Mouse (Mus musculus): ENCODE results near the gene Tmem41b. TPM values are rescaled to one million over a fixed set of nuclear protein-coding genes. Genes with fewer than 3 reads are reported as not detected.
"Not testable (repeated sequence)": the region's sequence is repeated elsewhere in the genome, so short reads cannot be mapped to it uniquely, and the experiment has no call there.

Gene Tmem41b
- 10 to 100 TPM; 47.0 to 49.1 TPM for total RNA-seq (2021)
- long read RNA-seq, transcript Tmem41b-201 (7 exons, 3,840 nt): major isoform, 37 of 44 reads
- long read RNA-seq, partial matches to known transcripts: 4 of 44 reads
- long read RNA-seq, other reads (novel, unspliced or antisense): 3 of 44 reads

DNA sequence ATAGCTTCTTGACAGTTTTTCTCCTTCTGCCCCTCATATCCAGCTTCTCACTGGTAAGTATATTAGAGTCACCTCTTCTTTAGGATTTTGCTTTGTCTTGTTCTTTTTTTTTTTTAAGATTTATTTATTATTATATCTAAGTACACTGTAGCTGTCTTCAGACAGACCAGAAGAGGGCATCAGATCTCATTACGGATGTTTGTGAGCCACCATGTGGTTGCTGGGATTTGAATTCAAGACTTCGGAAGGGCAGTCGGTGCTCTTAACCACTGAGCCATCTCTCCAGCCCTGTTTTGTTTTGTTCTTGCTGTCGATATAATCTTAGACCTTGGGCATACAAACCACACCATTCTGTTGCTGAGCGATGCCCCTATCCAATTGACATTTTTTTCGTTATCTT, at the start of gene Tmem41b:
Tmem41b (minus strand) TSS at position 155 of the 400 bp plus-strand sequence.
- peak in 1 of 2 experiments; percentile 52 for DNase-seq (ENCODE audit: low spot score in 2 of 2)

- DNase-seq (ENCODE audit: low spot score in 2 of 2): no peak
Observed at GRCm38 (mm10) chr7:110030342-110030741, 43.6 kb upstream of the Tmem41b start.

GRCm38 (mm10) chr7:110028826-110029225, 42.1 kb upstream of the Tmem41b start:
- DNase-seq (ENCODE audit: low spot score in 2 of 2): peak in 1 of 2 experiments; percentile 15

DNA sequence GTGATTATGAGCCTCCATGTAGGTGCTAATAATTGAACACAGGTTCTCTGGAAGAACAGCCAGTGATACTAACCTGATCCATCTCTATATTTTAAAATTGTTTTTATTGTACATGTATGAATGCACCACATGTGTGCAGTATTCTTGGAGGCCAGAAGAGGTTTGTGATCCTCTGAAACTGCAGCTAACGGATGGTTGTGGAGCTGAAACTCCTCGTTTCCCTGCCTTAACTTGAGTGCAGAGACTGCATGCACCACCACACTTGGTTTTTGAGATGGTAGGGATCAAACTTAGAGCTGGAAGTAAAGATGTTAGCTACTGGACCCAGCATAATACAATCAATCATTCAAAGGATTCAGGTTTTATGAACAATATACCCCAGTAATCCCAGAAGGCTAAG, 39.9 kb upstream of the Tmem41b start:
- no peak for DNase-seq (ENCODE audit: low spot score in 2 of 2)

DNA sequence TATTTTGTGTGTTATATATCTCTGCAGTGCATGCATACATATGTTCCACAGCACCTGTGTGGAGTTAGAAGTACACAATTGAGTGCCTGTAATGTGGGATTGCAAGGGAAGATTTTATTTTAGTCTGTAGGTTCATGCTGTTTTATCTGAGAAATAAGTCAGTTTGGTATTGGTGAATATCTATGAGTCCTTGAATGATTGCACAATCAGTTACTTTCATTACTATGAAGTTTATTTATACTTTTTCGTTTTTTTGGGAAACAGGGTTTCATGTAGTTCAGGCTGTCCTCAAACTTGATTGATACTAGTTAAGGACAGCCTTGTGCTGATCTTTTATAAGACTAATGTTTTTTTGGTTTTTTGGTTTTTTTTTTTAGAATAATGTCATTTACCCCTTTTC, 36.8 kb upstream of the Tmem41b start:
- no peak for DNase-seq (ENCODE audit: low spot score in 2 of 2)

GRCm38 (mm10) chr7:110018631-110019482, 32.1 kb upstream of the Tmem41b start:
- peak; percentile 3 to 22 for DNase-seq (ENCODE audit: low spot score in 2 of 2)

- peak; percentile 92 to 96 for DNase-seq (ENCODE audit: low spot score in 2 of 2)
Observed at GRCm38 (mm10) chr7:110018117-110018630, 31.4 kb upstream of the Tmem41b start, which contains the start of gene Ipo7. Gene Ipo7, plus strand, starts transcription at chr7:110018274.

DNA sequence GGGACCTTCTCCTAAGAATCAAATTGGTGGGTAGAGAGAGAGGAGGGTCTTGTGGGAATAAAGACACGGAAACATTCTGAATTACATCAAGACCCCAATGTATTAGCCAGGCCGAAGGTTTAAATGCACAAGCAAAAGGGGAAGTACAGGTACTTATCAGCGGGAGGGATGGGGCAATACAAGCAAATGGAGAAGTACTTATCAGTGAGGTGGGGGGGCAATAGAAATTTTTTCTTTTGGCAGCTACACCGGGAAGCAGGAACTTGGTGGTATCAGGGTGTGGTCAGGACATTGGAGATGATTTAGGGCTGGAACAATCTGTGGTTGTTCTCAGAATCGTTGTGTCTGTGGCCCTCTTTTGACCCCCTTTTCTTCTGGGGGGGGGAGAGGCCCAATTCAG, 27.5 kb upstream of the Tmem41b start:
- DNase-seq (ENCODE audit: low spot score in 2 of 2): no peak

- no peak for DNase-seq (ENCODE audit: low spot score in 2 of 2)
Observed at GRCm38 (mm10) chr7:110011417-110011816, 24.7 kb upstream of the Tmem41b start.

DNA sequence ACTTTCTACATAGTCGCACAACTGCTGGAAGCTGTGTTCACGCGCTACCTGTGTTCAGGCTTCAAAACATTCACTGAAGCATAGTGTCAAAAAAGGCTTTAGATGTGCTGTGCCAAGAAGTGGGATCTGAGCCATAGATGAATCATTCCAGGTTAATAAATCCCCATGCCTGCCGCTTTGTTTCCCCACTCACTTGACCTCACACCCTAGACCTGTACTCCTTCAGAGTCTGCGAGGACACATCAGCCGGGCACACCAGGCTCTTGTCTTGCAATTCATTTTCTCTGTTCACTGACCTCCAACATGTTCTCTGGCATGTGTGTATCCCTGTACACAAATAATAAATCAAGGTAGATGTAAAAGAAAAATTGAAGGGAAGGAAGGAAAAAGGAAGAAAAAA, 22.4 kb upstream of the Tmem41b start:
- no peak for DNase-seq (ENCODE audit: low spot score in 2 of 2)

DNA sequence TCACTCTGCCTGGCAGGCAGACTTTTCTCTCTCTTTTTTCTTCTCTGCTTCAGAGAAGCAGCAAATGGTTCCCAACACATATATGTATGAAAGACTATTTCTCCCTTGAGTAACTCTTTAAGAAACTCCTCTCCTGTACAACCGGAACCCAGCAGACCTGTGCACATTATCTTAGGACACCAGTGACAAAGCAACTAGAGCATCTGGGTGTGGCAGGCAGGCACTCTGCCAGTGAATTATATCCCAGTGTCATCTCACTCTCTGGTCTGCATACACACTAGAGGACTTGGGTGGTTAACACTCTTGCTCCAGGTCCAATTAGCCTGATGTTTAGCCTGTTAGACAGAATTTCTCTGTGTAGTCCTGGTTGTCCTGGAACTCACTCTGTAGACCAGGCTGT, 21.8 kb upstream of the Tmem41b start:
- DNase-seq (ENCODE audit: low spot score in 2 of 2): no peak

- DNase-seq (ENCODE audit: low spot score in 2 of 2): no peak
Observed at GRCm38 (mm10) chr7:110006471-110007195, 19.9 kb upstream of the Tmem41b start.

- no peak for DNase-seq (ENCODE audit: low spot score in 2 of 2)
Observed at GRCm38 (mm10) chr7:110005976-110006375, 19.2 kb upstream of the Tmem41b start.

DNA sequence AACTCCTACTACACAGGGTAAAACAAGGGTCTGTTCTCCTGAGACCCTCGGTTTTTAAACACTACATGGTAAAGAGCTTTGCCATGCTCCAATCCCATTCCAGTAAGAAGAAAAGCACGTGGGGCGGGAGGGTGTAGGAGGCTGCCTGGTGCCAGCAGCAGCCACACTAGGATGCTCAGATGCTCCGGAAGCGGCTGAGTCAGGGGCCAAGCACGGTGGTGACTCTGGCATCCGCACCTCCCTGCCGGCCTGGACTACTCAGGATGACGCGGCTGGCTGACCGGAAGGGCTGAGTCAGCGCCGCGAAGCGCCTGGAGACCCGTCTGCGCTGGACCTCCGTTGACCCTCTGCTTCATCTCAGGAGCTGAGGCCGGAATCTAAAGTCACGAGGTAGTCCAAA, 16.2 kb upstream of the Tmem41b start:
- peak; percentile 4 to 39 for DNase-seq (ENCODE audit: low spot score in 2 of 2)

DNA sequence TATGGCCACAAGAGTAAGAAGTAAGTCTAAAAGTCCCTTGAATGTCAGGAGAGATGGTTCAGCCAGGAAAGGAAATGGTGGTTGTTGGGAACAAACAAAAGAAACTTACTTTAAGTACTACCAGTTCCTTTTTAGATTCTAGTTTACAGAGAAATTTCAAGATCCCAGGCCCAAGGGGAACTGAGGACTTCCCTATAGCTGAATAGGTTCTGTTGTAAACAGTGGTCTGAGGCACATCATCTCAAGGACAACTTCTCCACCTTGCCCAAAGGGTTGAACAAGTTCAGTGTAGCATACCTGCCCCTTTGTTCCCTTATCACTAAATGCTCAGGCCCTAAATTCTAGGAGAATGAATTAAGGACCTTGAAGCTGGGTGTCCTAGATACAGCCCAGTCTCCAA, 15.4 kb upstream of the Tmem41b start:
- no peak for DNase-seq (ENCODE audit: low spot score in 2 of 2)

GRCm38 (mm10) chr7:109998388-109998787, 11.7 kb upstream of the Tmem41b start:
- no peak for DNase-seq (ENCODE audit: low spot score in 2 of 2)

GRCm38 (mm10) chr7:109993157-109993959, 6.6 kb upstream of the Tmem41b start:
- no peak for DNase-seq (ENCODE audit: low spot score in 2 of 2)

DNA sequence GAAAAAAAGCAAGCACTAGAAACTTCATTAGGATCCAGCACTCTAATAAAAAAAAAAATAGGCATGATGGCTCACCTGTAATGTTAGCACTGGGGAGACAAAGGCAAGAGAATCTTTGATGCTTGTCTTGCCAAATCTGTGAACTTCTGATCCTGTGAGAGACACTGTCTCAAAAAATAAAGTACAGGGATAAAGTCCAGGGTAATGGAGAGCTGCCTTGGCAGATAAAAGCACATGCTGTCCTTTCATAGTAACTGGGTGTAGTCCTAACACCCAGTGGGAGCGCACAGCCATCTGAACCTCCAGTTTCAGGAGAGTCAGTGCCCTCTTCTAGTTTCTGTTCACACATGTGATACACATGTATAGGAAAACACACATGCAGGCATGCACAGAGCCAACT, 4.6 kb upstream of the Tmem41b start:
- DNase-seq (ENCODE audit: low spot score in 2 of 2): no peak

- DNase-seq (ENCODE audit: low spot score in 2 of 2): peak; percentile 96 to 99
Observed at GRCm38 (mm10) chr7:109986133-109986669, 528 bp downstream of the Tmem41b start.

DNA sequence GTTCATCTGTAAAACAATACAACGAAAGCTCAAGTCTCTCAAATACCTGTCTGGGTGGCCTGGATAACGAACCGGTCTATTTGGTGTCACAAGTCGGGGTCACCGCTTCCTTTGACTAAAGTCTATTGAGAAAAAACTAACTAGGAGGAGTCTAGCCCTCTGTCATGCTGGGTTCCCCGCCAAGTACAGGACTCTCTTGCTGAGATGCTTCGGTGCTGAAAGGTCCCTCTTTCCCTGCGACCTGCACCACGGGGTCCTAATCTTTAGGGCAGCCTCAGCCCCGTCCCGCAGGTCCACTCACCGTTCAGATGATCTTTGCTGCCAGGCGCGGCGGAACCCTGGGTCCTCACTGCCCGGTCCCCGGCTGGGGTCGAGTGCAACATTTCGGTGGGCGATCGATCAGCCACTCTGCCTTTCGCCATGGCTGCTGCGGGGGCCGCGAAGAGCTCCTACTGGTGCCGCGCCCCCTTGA, 1.0 kb downstream of the Tmem41b start:
- no peak for DNase-seq (ENCODE audit: low spot score in 2 of 2)

DNA sequence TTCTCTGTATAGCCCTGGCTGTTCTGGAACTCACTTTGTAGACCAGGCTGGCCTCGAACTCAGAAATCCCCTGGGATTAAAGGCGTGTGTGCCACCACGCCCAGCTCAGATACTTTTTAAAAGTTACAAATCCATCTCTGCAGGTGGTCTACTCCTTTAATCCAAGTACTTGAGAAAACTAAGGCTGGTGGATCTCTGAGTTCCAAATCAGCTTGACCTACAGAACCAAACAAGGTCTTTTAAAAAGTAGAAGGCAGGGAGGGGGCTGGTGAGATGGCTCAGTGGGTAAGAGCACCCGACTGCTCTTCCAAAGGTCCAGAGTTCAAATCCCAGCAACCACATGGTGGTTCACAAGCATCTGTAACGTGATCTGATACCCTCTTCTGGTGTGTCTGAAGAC, 2.1 kb downstream of the Tmem41b start:
- DNase-seq (ENCODE audit: low spot score in 2 of 2): not testable (repeated sequence)

All from layer of hippocampus, adult 18-20 months (tissue).